Mouse (Mus musculus) lung, postnatal 0 days (tissue): Measurements from ENCODE around the gene Gm17359.

Source experiments
- CTCF ChIP-seq: IDR thresholded peaks from 2 replicates; pipeline ENCODE4 v1.5.1; 2016; ENCODE audit warnings: antibody characterized with exemption, mild to moderate bottlenecking
- EP300 ChIP-seq: IDR thresholded peaks from 2 replicates; pipeline ENCODE4 v1.6.1; 2016; ENCODE audit warnings: antibody characterized with exemption, mild to moderate bottlenecking, control low read depth

DNA sequence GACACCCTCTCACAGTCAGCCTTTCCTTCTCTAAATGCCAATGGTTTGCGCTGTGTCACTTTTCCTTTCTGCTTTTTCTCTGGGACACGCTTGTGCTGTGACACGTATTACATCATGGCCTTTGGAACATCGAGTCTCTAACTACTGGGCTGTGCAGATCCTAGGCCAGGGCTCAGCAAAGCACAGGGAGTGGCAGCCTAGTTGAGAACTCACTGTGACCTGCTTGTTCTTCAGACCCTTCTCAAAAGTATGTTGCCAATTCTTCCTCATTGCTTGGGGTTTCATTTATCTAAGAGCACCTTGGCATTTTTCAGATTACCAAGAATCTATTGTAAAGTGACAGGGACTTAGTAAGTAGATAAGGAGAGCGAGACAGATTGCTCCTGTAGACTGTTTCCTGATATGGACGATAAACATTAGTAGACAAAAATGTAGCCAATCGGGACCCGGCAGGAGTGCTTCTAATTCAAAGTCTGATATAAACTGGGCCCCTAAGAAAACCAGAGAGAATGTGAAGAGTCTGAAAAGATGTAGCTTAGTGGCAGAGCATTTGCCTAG is 2.7 kb upstream of the Gm17359 start:
- TF ChIP-seq EP300, result no peak
- TF ChIP-seq CTCF, result no peak
